Mouse (Mus musculus) hindbrain, embryonic 14.5 days (tissue): Measurements from ENCODE around the gene Ces1c. TPM values are rescaled to one million over a fixed set of nuclear protein-coding genes. Genes with fewer than 3 reads are reported as not detected.
A peak's percentile ranks its signal among the peaks of the same experiment; 100 is the strongest.

Experiments
- ATAC-seq: fragments of 200-750 bp; cut with Nextera tagmentation; 2 replicates; pipeline ENCODE4 v1.8.0; 2017; ENCODE audit warnings: moderate number of reproducible peaks, mild to moderate bottlenecking, moderate TSS enrichment, moderate library complexity; ENCODE audit not compliant: low FRiP score
- DNase-seq: peaks from one replicate; pipeline ENCODE4 v3.0.0-alpha.2; 2015; ENCODE audit warnings: low spot score
- H3K27ac ChIP-seq: fragments of 300-500 bp; sonication (generic); 2 replicates; pipeline ENCODE4 v1.5.1; 2014; ENCODE audit warnings: mild to moderate bottlenecking, moderate library complexity
- H3K27me3 ChIP-seq: fragments of 300-500 bp; sonication (generic); 2 replicates; pipeline ENCODE4 v1.6.1; 2014; ENCODE audit warnings: mild to moderate bottlenecking, low read length, mixed read lengths; ENCODE audit not compliant: control insufficient read depth, insufficient read depth
- H3K36me3 ChIP-seq: fragments of 300-500 bp; sonication (generic); replicated peaks from 2 replicates; pipeline ENCODE4 v1.6.1; 2014; ENCODE audit not compliant: control insufficient read depth, insufficient read depth
- H3K4me1 ChIP-seq: fragments of 300-500 bp; sonication (generic); replicated peaks from 2 replicates; pipeline ENCODE4 v1.6.1; 2014; ENCODE audit warnings: antibody characterized with exemption, low read length, mixed read lengths; ENCODE audit not compliant: control insufficient read depth, insufficient read depth
- H3K4me2 ChIP-seq: fragments of 300-500 bp; sonication (generic); replicated peaks from 2 replicates; pipeline ENCODE4 v1.6.1; 2014; ENCODE audit warnings: mild to moderate bottlenecking, moderate library complexity
- H3K4me3 ChIP-seq: fragments of 300-500 bp; sonication (generic); replicated peaks from 2 replicates; pipeline ENCODE4 v1.5.1; 2014; ENCODE audit warnings: mild to moderate bottlenecking, low read length
- H3K9ac ChIP-seq: fragments of 300-500 bp; sonication (generic); 2 replicates; pipeline ENCODE4 v1.6.1; 2014
- H3K9me3 ChIP-seq: fragments of 300-500 bp; sonication (generic); 2 replicates; pipeline ENCODE4 v1.6.1; 2016; ENCODE audit warnings: low read length; ENCODE audit not compliant: control insufficient read depth
- WGBS: fragments of 180-500 bp; shearing (Covaris S2); extraction: QIAGEN DNeasy Blood & Tissue Kit; methylation state at CpG from one replicate; pipeline ENCODE4 v1.1.7; 2014; 5-methylcytosine and 5-hydroxymethylcytosine counted together
- polyA plus RNA-seq: library from polyadenylated mRNA; unstranded; fragments of >200 nt; fragmentation: Nextera tagmentation; extraction: Ambion mirVana; gene quantifications from 2 replicates; pipeline ENCODE4 v1.2.1, GENCODE M21; 2014

The Ces1c gene
- polyA plus RNA-seq, 1 experiment from 2014 or later = not detected

DNA sequence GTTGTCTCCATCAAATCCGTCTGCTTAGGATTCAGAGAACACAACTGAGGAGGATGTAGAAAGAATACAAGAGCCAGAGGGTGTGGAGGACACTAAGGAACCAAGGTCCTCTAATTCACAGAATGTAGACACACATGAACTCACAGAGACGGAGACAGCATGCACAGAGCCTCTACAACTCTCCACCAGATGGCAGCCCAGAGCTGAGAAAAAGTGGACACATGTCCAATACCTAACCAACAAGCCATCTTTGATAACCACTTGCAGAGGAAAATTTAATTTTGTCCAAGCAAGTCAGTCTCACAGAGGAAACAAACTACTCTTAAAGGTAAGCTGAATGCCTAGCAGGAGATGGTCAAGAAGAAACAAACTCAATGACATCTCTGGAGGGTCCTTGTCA lies 71.9 kb downstream of the Ces1c start:
- ATAC-seq (peak; percentile 46; the same call in 1 of the 2 replicates), DNase-seq (peak; percentile 84)
- H3K27me3 ChIP-seq = no peaks in the 10 kb centered on the region
- H3K27ac ChIP-seq = no peak overlapping the region
- WGBS = 21% methylated on average over 2 of the region's 2 CpGs
- H3K4me3 ChIP-seq = no peak overlapping the region
- no peaks in the 10 kb centered on the region for H3K9me3 ChIP-seq
- H3K9ac ChIP-seq = no peak overlapping the region
- H3K36me3 ChIP-seq = no peaks in the 10 kb centered on the region
- no peaks in the 10 kb centered on the region for H3K4me1 ChIP-seq
- no peak overlapping the region for H3K4me2 ChIP-seq

DNA sequence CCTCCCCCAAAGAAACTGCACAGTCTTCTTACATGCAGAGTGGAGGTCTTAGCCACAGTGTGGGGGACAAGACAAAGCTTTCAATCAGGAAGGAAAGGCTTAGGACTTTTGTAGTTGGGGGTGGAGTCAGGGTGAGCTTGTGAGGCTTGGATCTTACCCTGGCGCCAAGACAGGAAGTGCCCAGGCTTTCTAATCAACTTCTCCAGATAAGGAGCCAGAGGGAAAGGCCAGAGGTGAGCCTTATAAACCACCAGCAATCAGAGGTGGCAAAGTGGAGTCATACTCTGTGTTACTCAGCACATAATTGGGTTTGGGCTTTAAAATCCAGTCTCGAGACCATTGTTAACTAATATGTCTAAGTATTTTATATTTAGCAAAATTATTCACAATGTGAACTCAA lies 75.8 kb downstream of the Ces1c start:
- no peak for DNase-seq
- Histone ChIP-seq H3K4me2 (no peak overlapping the region), H3K4me1 (no peaks in the 10 kb centered on the region), H3K9me3 (no peaks in the 10 kb centered on the region), H3K9ac (no peak overlapping the region), H3K4me3 (no peak overlapping the region), H3K36me3 (no peaks in the 10 kb centered on the region), H3K27me3 (no peaks in the 10 kb centered on the region), H3K27ac (no peak overlapping the region)
- 68% methylated on average over 2 of the region's 2 CpGs for WGBS
- no peak for ATAC-seq

Other genes starting within 250 kb of the Ces1c start
- 0.27 and 0.86 TPM in 2 replicates for gene Capns2, start 229.9 kb downstream of the Ces1c start, polyA plus RNA-seq
- 1.7 and 3.4 TPM in 2 replicates for gene Slc6a2, start 171.2 kb downstream of the Ces1c start, polyA plus RNA-seq
- gene Ces1a, start 83.1 kb downstream of the Ces1c start, polyA plus RNA-seq = not detected in 2 replicates
- not detected in 2 replicates for gene Ces1b, start 51.3 kb downstream of the Ces1c start, polyA plus RNA-seq
- 0.26 TPM in 1 of 2 replicates, not detected in the other for gene Ces1d, start 66.6 kb upstream of the Ces1c start, polyA plus RNA-seq
- gene Ces1e, start 98.3 kb upstream of the Ces1c start, polyA plus RNA-seq = not detected in 2 replicates
- gene Ces1f, start 148.5 kb upstream of the Ces1c start, polyA plus RNA-seq = not detected in 2 replicates
- not detected in 2 replicates for gene Ces1g, start 206.0 kb upstream of the Ces1c start, polyA plus RNA-seq
- gene Ces1h, start 248.4 kb upstream of the Ces1c start, polyA plus RNA-seq = not detected in 2 replicates